Mouse (Mus musculus): ENCODE data around the gene Slc39a1. TPM values are rescaled to one million over a fixed set of nuclear protein-coding genes. Genes with fewer than 3 reads are reported as not detected.
"Not testable (repeated sequence)": the region's sequence is repeated elsewhere in the genome, so short reads cannot be mapped to it uniquely, and the experiment has no call there.

Gene Slc39a1
- total RNA-seq, 2 experiments from 2014 or later, result 49.6 to 54.7 TPM

- peak; percentile 76 for DNase-seq
These were observed 18.2 kb downstream of the Slc39a1 start for GRCm38 (mm10) chr3:90265932-90266741.

DNA sequence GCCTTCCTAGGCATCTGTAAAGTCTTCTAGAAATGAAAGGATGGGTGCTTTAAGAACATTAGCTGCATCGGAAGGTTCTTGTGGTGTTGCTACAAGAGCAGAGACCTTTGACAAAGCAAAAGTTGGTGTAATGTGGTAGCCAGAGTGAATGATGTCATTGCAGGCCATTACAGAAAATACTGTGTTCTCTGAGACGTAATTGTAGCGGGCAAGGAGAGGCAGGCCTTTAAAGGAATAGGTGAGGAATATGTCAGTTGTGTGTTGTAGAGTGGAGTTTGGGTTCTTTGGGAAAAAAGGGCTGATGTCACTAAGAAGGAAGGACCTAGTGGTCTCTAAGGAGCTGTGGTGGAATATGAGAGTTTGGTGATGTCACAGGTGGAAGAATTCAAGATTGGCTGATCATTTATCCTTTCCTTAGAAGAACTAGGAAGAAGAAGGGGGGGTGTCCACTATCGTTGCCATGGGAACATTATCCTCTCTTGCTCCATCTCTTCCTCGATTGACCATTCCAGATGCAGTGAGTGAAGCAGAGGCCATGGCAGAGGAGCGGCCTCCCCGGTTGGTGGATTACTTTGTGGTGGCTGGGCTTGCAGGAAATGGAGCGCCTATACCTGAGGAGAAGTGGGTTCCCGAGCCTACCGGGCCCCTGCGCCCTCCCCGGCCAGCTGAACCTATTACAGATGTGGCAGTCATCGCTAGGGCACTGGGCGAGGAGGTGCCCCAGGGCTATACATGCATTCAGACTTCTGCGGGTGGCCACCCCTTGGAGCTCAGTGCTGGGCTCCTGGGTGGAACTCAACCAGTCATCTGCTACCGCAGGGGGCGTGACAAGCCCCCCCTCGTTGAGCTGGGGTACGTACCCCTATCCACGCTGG is 19.2 kb downstream of the Slc39a1 start:
- no peak for DNase-seq

DNA sequence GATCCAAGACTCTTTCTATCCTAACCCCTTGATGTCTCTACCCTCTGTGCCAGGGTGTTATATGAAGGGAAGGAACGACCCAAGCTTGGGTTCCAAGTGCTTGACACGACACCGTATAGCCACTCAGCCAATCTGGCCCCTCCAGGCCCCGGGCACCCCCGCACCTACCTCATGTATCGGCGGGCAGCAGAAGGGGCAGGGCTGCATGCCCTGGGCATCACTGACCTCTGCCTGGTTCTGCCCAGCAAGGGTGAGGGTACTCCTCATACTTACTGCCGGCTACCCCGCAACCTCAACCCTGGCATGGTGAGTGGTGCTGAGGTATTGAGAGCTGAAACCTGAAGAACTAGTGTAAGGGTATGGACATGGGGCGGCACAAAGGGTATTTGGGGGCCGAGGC is 20.2 kb downstream of the Slc39a1 start:
- no peak for DNase-seq

DNA sequence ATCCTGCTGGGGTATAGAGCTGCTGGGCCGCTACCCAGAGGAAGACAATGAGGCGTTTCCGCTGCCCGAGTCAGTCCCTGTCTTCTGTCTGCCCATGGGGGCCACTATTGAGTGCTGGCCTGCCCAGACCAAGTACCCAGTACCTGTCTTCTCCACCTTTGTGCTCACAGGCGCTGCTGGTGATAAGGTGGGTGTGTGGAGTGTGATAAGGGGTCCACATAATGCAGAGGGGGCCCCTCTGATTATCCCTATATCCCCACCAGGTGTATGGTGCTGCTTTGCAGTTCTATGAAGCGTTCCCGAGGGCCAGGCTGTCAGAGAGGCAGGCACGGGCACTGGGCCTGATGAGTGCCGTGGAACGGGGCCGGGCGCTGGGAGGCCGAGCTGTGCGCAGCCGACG is 21.0 kb downstream of the Slc39a1 start:
- DNase-seq, result no peak

DNA sequence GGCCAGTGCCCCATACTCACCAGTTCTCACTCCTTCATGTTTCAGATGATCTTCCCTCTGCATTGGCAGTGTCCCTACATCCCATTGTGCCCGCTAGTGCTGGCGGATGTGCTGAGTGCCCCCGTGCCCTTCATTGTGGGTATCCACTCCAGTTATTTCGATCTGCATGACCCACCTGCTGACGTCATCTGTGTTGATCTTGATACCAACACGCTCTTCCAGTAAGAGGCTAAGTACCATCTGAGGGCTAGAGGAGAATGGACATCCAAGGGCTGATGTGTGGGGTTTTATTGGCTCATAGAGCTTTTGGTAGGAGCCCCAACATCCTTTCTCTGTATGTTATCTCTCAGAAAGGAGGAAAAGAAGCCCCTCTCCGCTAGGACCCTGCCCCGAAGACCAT is 22.8 kb downstream of the Slc39a1 start:
- DNase-seq, result no peak

- DNase-seq, result no peak
These were observed 24.2 kb downstream of the Slc39a1 start for GRCm38 (mm10) chr3:90272170-90272569.

DNA sequence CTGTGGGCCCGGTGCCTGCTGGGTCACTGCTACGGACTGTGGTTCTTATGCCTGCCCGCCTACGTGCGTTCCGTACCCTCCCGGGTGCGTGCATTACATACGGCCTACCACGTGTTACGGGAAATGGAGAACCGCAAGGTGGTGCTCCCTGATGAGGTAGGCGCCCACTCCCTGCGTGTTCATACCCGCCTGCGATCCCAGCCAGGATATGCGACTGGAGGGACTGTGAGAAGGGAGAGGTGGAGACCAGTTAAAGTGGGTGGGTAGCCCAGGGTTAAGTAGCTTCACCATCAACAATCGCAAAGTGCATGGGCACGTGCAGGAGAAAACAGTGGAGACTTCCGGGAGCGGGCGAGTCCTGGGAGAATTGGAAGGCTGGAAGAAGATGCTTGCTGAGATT is 25.9 kb downstream of the Slc39a1 start:
- DNase-seq, result no peak

- DNase-seq, result no peak
These were observed 27.3 kb downstream of the Slc39a1 start for GRCm38 (mm10) chr3:90275286-90275685.

GRCm38 (mm10) chr3:90276858-90277257 is 28.9 kb downstream of the Slc39a1 start:
- no peak for DNase-seq

DNA sequence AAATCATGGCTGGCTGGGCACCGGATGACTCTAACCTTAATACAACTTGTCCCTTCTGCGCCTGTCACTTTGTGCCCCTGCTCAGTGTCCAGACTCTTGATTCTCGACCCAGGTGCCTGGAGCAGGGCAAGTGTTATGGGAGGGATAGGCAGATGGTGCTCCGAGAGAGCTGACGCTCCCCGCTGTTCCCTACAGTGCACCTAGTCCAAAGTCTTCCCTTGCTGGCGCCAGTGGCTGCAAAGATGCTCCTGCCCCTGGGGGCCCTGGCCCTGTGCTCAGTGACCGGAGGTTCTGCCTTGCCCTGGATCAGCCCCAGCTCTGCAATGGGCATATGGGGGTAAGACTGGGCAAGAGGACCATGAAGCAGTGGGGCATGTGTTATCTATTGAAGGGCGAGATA is 29.8 kb downstream of the Slc39a1 start:
- DNase-seq, result no peak

DNA sequence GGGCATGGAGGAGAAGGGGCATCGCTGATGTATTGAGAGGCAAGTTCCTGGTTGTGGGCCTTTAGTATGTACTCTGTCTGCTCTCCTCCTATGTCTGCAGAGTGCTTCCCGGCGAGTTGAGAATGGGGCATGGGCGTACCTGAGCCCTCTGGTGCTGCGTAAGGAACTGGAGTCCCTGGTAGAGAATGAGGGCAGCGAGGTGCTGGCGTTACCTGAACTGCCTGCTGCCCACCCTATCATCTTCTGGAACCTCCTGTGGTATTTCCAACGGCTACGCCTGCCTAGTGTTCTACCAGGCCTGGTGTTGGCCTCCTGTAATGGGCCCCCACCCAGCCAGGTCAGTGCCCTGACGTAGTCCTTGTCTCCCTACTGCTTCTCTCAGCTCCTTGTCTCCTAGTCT is 30.2 kb downstream of the Slc39a1 start:
- DNase-seq, result no peak

- DNase-seq, result no peak
These were observed 31.2 kb downstream of the Slc39a1 start for GRCm38 (mm10) chr3:90279216-90279615.

- no peak for DNase-seq
These were observed 31.8 kb downstream of the Slc39a1 start for GRCm38 (mm10) chr3:90279743-90280142.

DNA sequence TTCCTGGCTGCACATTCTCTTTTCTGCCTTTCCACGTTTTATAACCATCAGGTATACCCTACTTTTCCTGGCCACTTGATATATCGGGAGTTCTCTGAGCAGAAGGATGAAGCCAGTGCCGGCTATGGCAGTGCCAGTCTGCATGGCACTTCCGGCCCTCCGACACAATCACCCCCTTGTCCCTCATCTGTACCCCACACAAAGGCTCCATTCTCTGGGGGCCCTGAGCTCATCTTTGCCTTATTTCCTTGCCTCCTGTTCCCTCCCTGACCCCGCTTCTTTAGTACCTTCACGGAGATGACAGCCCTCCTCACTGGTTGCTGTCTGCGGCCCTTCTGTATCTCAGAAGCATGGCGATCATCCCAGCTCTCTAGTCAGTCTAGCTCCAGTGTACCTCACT is 32.7 kb downstream of the Slc39a1 start:
- no peak for DNase-seq

GRCm38 (mm10) chr3:90284150-90284549 is 36.2 kb downstream of the Slc39a1 start:
- DNase-seq, result no peak

GRCm38 (mm10) chr3:90289403-90289802 is 41.4 kb downstream of the Slc39a1 start:
- not testable (repeated sequence) for DNase-seq

GRCm38 (mm10) chr3:90290602-90291001 is 42.6 kb downstream of the Slc39a1 start:
- DNase-seq, result no peak

DNA sequence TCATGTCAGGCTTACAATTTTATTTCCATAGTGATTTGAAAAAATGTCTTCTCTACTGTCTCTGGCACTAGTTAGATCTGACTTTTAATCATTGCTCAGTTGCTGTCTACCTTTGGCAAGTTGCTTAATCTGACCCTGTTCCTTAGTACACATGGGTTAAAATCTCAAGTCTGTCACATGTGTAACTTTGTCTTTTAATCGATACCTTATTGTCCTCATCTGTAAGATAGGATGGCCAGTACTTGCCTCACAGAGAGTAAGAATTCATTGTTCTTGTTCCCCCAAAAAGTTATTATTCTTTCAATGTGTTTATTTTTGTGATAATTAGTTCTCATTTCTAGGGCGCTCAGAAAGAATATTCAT is 44.0 kb downstream of the Slc39a1 start:
- no peak for DNase-seq

- DNase-seq, result peak; percentile 99
These were observed 44.6 kb downstream of the Slc39a1 start, which contains the start of gene Gatad2b for GRCm38 (mm10) chr3:90292345-90293275. Gene Gatad2b (plus strand): TSS chr3:90293178.

GRCm38 (mm10) chr3:90293352-90294063 is 45.5 kb downstream of the Slc39a1 start:
- DNase-seq, result no peak

DNA sequence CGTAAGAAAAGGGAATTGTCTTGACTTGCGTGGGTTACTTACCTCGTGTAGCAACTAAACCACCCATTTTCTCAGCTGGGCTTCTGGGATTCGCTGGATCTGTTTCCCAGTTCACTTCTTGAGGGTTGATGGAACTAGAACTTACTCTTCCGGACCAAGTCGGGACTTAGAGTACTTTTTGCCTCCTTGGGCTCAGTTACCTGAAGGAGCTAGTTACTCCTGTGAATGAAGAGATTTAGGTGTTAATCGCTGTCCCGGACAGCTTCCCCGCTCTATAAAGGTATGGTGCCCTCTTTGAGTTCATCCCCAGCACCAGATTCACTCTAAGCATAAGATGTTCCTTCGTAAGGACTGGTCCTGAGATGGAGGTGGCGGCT is 46.1 kb downstream of the Slc39a1 start:
- DNase-seq, result no peak

DNA sequence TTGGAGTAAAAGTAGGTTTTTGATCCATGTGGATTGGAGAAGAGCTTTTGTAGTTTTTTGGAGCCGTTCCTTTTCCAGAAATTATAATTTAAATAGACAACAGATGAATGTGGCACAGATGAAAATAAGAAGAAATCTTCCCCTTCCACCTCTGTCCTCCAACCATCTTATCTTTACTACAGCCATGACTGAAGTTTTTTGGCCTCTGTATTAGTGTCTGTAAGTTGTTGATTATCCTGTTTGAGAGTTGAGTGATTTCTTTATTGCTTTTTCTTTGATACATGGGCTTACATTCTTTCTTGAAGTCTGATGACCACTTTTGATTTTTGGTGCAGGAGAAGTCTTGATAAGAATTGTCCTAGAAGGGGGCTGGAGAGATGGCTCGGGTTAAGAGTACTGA is 46.7 kb downstream of the Slc39a1 start:
- no peak for DNase-seq

Measured in gastrocnemius, postnatal 25 days (tissue).